Mouse (Mus musculus): ENCODE data around the gene Dock1.

Gene Dock1

DNA sequence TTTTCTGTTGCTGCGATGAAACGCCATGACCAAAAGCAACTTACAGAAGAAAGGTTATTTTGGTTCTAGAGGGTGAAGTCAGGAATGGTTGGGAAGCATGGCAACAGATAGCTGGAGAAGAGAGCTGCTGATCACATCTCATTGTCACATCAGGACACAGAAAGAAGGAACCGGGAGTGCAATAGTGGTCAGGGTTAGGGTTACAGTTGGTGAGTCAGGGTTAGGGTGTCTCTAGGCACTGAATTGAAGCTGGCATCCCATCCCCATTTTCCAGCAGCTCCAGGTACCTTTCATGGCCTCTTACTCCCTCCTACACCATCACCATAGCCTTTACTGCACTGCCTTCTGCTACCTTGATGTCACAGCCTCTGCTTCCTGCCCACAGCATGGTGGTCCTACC is 523.7 kb downstream of the Dock1 start:
- no peak for DNase-seq

DNA sequence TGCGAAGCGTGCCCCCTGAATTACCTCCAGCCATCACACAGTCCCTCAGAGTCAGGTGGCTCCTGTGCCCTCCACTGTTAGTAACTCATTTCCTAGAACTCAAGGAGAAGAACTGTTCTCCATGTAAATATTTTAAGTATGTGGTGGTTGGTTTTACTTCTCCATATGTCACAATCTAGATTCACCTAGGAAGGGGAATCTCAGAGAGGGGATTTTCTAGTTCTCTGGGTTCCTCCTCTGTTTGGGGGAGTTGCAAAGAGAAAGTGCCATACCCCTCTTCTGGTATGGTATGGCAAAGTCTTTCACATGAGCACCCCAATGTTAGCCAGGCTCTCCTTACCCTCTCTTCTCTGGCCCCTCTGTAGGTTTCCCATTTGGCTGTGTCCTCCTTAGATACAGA is 525.2 kb downstream of the Dock1 start:
- DNase-seq = no peak

DNA sequence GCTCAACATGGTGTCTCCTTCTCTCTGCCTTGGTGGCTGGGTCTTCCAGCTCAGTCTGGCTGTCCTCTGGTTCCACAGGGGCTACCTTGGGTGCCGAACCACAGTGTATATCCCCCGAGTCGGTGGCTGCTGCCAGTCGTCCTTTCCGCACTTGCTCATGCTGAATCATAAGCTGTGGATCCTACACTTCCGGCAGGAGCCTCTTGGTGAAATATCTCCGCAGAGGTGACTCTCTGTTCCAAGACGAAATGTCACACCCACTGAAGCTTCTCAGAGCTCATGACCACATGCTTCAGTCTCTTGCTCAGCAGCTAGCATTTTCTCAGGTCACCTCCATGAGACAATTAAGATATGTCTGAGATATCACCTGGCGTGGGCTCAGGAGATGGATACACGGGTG is 526.4 kb downstream of the Dock1 start:
- no peak for DNase-seq

DNA sequence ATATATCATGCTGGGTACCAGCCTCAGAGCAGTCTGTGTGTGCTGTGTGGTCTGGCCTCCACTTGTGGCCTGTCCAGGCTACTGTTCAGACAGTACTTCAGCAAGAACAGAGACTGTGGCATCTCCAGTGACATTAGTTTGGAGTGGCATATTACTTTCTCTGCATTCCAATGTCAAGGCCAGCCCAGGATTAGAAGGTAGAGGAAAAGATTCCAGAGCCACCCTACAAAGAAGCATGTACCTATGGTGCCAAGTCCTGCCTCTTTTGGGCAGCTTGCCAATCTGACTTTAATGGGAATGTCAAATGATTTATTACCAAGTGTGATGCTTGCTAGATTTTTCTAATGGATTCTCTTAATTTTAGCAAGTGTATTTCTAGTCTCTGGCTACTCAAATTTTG is 533.5 kb downstream of the Dock1 start:
- no peak for DNase-seq

DNA sequence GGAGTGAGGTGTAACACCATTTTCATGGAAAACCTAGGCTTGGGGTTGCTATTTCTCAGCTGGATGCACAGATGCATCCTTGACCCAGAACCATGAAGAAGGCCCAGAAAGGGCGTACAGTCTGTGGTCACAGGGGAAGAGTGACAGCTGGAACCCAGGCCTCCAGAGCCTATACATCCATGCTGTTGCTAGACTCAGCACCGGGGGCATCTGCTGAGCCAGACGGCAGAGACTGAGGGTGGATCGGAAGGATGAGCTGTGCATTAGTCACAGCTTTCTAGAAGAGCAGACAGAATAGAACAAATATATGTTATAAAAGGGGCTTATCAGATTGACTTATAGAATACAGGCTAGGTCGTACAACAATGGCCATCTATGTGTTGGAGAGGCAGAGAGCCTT is 534.7 kb downstream of the Dock1 start:
- no peak for DNase-seq

DNA sequence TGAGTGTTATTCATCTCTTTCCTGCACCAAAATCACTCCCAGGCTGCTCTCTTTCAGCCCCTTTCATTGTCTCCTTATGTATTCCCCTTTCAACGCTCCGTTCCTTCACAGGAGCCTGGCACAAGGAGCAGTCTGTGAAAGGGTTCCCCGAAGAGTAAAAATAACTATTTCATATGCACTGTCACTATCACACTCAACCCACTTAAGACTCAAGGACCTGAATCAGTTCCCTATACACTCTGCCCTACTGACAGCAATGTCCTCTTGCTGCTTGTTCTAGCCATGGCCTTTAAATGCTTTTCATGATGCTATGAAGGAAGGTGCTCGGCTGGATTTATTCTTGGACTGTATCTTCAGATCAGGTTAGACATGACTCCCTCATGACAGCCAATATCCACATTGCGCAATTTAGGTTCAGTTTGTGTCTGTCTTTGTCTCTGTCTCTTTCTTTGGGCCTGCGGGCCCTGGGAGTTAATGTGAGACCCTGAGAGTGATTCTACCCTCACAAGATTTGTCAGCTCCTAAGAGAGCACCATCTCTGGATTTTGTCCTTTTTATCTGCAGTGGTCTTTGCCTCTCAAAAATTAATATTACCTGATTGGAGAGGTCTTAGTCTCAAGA is 538.6 kb downstream of the Dock1 start:
- no peak for DNase-seq

DNA sequence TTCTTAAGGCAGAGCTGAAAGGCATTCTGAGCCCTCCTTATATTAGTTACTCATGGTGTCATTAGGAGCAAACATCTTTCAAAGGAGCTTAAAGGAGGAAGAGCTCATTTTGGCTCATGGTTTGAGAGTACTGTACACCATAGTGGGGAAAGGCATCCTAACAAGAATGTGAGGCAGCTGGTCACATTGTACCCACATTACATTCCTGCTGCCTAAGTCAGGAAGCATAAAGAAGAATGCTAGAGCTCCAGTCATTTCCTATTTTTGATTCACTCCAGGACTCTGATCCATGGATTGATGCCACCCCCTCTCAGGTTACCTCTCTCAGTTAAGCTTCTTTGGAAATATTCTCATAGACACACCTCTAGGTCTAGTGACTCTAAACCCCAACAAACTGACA is 539.8 kb downstream of the Dock1 start:
- no peak for DNase-seq

DNA sequence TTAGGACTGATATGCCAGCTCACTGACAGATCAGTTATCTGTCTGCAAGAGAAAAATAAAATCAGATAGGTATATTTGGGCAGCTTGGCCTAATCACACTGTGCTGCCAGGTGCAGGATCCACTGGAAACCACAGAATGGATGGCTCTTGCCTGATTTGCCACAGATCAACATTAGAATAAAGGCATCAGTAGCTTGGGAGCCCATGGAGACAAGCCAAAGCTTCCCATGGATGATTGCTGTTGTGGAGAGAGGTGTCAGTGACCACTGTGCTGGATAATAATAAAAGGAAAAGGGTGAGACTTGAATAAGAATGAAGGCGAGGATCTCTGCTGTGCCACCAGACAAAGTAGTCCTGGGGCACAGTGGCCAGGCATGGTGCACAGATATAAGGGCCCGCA is 540.4 kb downstream of the Dock1 start:
- no peak for DNase-seq

DNA sequence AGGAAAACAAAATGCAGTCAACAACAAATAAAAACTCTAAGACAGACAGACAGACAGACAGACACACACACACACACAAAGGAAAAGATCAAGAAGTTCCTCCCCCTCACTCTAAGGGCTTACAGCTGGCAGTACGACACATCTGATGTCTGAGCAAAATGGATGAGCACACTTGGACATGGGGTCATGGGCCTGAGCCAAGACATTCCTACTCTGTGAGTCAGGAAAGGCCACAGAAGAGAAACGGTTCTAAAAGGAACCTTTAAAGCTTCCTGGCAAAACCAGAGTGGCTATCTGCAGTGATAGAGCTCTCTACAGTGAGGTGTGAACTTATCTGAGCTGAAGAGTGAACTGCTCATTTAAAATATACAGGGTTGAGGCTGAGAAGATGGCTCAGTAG is 542.1 kb downstream of the Dock1 start:
- no peak for DNase-seq

DNA sequence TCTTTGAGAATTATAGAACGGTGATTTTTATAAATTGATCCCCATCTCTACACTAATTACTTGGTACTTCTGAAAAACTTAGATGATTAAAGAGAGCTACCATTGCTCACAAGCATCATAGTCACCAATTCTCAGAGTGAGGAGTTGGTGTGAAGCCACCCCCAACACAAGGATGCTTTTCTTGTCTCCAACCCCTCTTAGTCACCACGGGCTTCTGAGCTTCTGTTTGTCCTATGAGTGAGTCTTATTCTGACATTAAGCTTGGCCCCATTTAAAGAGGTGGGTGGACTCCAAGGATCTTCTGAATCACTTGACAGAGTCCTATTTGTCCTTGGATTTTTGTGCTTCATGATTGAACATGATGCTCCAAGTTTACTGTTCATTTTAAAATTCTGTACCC is 551.0 kb downstream of the Dock1 start:
- no peak for DNase-seq
